Mouse (Mus musculus) erythroblast, embryonic 14.5 days (primary cell): Measurements from ENCODE around the gene Trim46. TPM values are rescaled to one million over a fixed set of nuclear protein-coding genes. Genes with fewer than 3 reads are reported as not detected.

Experiments used
- H3K27me3 ChIP-seq: 2 replicates; pipeline ENCODE4 v1.6.1; 2012; ENCODE audit warnings: inconsistent platforms; ENCODE audit not compliant: control insufficient read depth
- H3K36me3 ChIP-seq: 2 replicates; pipeline ENCODE4 v1.6.1; 2012; ENCODE audit warnings: mild to moderate bottlenecking, inconsistent platforms; ENCODE audit not compliant: control insufficient read depth
- H3K4me1 ChIP-seq: 2 replicates; pipeline ENCODE4 v1.6.1; 2012; ENCODE audit warnings: inconsistent platforms; ENCODE audit not compliant: control insufficient read depth
- H3K4me3 ChIP-seq: replicated peaks from 2 replicates; pipeline ENCODE3; 2012; ENCODE audit warnings: moderate library complexity, mild to moderate bottlenecking, inconsistent platforms
- H3K9me3 ChIP-seq: 2 replicates; pipeline ENCODE4 v1.6.1; 2012; ENCODE audit warnings: low read length, inconsistent platforms, mixed read lengths; ENCODE audit not compliant: control insufficient read depth
- GATA1 ChIP-seq: IDR thresholded peaks from 2 replicates; pipeline ENCODE4 v1.6.1; 2012; ENCODE audit warnings: low read length, inconsistent platforms, mixed read lengths
- TAL1 ChIP-seq: IDR thresholded peaks from 3 replicates; pipeline ENCODE4 v1.6.1; 2012; ENCODE audit warnings: low read length, inconsistent platforms, mixed read lengths
- polyA plus RNA-seq: library from polyadenylated mRNA; stranded (reverse); fragments of >175 nt; gene quantifications from 2 replicates; pipeline ENCODE4 v1.2.3, GENCODE M21; 2012

Trim46 gene
- polyA plus RNA-seq = 0.02 TPM in 1 of 2 replicates, not detected in the other

DNA sequence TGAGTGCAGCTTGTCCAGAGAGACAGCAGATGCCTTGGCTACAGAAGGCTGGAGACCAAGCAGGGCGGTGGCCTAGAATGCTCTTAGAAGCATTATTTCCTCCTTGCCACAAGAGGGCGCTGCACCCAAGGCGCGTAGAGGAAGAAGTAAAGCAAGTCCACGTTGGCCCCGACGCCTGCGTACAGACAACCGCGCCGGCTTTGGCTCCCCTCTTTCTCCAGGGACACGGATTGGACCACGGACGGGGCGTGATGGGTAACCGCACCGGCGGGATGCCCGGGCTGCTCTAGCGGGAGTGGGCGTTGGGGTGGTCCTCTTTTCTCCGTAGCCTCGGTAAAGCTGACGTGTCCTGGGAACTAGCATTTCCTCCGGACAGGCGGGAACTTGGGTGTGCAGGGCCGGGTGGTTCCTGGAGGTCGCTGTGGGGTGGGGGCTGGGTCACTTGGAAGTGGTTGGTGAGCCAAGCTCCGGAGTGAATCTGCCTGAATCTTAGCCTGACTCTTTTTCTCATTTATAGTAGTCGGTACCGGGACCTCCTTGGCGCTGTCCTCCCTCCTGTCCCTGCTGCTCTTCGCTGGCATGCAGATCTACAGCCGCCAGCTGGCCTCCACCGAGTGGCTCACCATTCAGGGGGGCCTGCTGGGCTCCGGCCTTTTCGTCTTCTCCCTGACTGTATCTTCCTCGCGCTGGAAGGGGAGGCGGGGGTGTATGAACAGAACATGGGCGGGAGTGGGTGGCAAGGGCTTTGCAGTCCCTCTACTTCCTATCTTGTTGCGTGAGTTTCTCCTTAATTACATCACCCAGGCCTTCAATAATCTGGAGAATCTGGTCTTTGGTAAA is at the start of gene Trim46:
TSS of gene Trim46 (minus strand) at position 49 of the 840 bp plus-strand sequence.
- TF ChIP-seq GATA1 = no peak
- TF ChIP-seq TAL1 = no peak
- Histone ChIP-seq H3K27me3 (peaks cover 42% of the 10 kb centered on the region), H3K36me3 (peaks cover 9% of the 10 kb centered on the region), H3K4me3 (peak within 1 kb of the TSS; percentile 82), H3K9me3 (no peaks in the 10 kb centered on the region), H3K4me1 (peaks cover 46% of the 10 kb centered on the region)

DNA sequence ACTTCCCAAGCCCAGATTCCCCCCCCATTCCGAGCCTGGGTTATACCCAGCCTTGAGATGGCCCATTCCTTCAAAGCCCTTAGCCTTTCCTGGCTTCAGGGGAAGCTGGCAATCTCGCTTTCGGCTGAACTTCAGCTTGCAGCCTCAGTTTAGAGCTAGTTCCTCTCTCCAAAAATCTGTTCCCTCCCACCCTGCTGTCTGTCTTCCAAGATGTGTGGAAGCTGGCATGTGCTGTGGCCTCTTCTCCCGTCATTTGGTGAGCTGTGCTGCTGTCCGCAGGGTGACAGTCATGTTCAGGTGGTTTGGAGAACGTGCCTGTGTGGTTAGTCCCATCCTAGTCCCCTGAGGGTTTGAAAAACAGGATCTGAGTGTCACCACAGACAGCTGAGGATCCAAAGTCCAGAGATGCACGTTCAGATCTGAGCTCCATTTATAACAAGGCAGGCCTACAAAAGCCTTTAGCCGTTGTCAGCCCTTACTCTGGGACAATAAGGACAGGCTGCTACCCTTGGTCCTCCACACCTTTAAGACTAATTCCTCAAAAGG is 49.6 kb upstream of the Trim46 start:
- H3K27me3 ChIP-seq = peaks cover 26% of the 10 kb centered on the region
- no peak for TF ChIP-seq GATA1
- TF ChIP-seq TAL1 = no peak
- no peaks in the 10 kb centered on the region for H3K36me3 ChIP-seq
- no peaks in the 10 kb centered on the region for H3K4me1 ChIP-seq
- H3K4me3 ChIP-seq = no peak overlapping the region
- H3K9me3 ChIP-seq = no peaks in the 10 kb centered on the region

DNA sequence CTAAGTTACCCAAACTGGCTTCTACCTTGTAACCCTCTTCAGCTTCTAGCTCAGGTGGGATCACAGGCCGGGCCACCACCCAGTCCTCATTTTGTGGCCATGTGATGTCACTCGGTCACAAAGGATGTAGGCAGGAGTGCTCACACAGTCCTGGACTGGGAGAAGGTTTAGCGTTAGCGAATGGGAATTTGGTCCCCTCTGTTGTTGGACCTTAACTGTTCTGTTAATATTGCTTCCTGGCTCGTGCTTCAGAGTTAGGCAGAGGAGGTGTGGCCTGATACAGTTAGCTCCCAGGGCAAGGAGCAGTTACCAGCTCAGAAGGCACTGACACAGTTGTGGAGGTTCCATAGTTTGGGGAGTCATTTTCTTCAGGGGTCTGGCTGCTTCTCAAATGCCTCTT is 48.1 kb upstream of the Trim46 start:
- H3K36me3 ChIP-seq = no peaks in the 10 kb centered on the region
- H3K4me3 ChIP-seq = no peak overlapping the region

DNA sequence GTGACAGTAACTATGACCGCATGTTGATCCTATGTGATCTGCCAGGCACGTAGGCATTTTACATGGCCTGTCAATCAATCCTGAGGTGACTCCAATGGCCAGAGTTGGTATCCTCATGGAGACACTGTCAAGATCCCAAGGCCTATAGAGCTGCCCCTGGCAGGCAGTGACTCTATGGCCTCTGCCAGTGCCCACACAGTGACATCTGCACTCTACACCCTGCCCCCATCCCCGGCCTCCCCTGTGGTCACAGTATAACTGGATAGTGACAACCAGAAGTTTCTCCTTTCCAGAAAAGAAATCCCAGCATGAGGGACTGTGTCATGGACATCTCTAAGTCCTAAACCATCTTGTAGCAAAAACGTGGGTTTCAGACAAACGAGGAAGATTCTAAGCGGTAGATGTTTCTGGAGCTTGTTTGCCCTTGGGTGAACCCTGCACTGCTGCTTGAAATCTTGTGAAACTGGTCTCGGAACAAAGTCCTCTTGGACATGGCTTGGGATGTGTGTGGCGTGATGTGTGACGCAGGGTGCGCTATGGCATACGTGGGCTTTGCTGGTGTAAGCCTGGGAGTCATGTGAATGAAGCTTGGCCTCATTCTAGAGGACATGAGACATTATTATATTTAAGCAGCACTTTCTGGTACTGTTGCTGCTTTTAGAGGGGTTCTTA is 47.3 kb upstream of the Trim46 start:
- TF ChIP-seq TAL1 (no peak), GATA1 (no peak)
- Histone ChIP-seq H3K4me3 (no peak overlapping the region), H3K36me3 (no peaks in the 10 kb centered on the region), H3K9me3 (no peaks in the 10 kb centered on the region), H3K4me1 (no peaks in the 10 kb centered on the region), H3K27me3 (peaks cover 7% of the 10 kb centered on the region)

More for the DNA sequence above, 48.1 kb upstream of the Trim46 start:
- H3K4me1 ChIP-seq = no peaks in the 10 kb centered on the region
- H3K9me3 ChIP-seq = no peaks in the 10 kb centered on the region
- no peak for TF ChIP-seq GATA1
- TF ChIP-seq TAL1 = no peak
- H3K27me3 ChIP-seq = peaks cover 14% of the 10 kb centered on the region

DNA sequence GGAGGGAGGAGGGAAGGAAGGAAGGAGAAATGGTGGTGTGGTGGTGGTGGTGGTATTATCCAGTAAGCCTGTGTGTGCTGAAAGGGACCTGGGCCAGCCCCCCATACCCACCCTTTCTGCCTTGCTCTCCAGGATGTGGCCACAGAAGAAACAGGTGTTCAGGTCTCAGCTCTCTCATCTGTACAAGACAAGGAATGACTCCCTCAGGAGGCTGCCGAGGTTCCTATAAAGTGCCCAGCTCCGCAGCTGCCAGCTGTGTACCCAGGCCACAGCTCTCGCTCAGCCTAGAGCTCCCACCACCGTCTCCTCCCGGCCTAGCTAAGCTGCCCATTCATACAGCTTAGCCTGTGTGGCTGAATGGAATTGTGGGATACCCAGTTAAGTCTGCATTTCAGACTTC is 46.2 kb upstream of the Trim46 start:
- H3K9me3 ChIP-seq = no peaks in the 10 kb centered on the region
- TF ChIP-seq GATA1 (no peak), TAL1 (no peak)
- peaks cover 10% of the 10 kb centered on the region for H3K27me3 ChIP-seq
- no peaks in the 10 kb centered on the region for H3K36me3 ChIP-seq
- no peaks in the 10 kb centered on the region for H3K4me1 ChIP-seq
- H3K4me3 ChIP-seq = no peak overlapping the region

DNA sequence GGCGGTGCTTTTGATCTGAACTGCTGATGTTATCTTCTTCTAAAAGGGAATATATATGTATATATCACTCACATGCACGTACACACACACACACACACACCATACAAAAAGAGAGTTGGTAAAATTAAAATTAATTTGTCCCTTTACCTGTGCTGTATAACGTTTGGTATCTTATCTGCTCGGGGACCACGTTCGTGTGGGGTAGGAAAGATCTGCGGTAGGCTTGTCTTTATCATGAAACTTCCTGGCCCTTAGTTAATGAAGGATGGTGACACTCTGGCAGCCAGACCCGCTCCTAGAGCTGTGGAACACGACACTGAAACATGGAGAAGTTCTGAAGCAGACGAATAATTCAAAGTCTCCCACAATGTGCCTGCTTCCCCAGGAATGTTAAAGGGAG is 45.8 kb upstream of the Trim46 start:
- H3K4me1 ChIP-seq = no peaks in the 10 kb centered on the region
- no peaks in the 10 kb centered on the region for H3K36me3 ChIP-seq
- H3K4me3 ChIP-seq = no peak overlapping the region
- TF ChIP-seq TAL1 (no peak), GATA1 (no peak)
- no peaks in the 10 kb centered on the region for H3K9me3 ChIP-seq
- H3K27me3 ChIP-seq = peaks cover 10% of the 10 kb centered on the region

DNA sequence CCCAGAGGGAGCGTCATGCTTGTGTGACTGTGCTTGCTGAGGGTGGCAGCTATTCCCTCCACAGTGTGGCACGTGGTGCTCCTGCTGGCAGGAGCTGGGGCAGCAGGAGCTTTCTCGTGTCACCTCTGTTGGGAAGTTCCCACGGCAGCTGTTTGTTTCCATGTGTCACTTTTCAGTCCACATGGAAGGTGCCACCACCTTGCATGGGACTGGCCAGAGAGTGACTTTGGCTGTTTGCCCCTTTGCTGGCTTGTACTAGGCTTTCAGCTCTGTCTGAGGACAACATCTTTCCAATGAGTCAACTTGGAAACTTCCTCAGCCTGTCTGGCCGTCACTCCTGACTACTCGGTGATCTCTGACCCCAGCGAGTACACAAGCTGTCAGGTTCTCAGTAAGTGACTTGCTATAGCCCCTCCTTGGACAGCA is 42.4 kb upstream of the Trim46 start:
- TF ChIP-seq GATA1 (no peak), TAL1 (no peak)
- Histone ChIP-seq H3K4me3 (no peak overlapping the region), H3K4me1 (no peaks in the 10 kb centered on the region), H3K9me3 (no peaks in the 10 kb centered on the region), H3K27me3 (peaks cover 20% of the 10 kb centered on the region), H3K36me3 (no peaks in the 10 kb centered on the region)

DNA sequence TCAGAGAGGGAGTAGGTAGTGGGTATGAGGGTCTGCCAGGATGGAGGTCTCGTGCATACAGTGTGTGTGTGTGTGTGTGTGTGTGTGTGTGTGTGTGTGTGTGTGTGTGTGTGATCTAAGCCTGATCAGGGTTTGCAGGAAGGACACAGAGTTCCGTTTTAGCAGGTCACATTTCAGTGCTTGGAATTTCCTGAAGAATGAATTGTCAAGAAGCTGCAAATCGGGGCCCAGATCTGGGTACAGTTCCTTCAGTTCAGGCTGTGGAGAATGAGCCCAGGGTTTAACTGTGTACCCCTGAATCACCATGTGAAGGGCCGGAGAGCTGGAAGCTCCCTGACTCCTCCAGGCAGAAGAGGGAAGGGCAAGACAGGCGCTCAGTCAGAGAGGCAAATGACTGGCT is 41.2 kb upstream of the Trim46 start:
- TF ChIP-seq GATA1 = no peak
- no peak for TF ChIP-seq TAL1
- H3K27me3 ChIP-seq = peaks cover 26% of the 10 kb centered on the region
- H3K4me3 ChIP-seq = no peak overlapping the region
- no peaks in the 10 kb centered on the region for H3K9me3 ChIP-seq
- no peaks in the 10 kb centered on the region for H3K4me1 ChIP-seq
- H3K36me3 ChIP-seq = no peaks in the 10 kb centered on the region

DNA sequence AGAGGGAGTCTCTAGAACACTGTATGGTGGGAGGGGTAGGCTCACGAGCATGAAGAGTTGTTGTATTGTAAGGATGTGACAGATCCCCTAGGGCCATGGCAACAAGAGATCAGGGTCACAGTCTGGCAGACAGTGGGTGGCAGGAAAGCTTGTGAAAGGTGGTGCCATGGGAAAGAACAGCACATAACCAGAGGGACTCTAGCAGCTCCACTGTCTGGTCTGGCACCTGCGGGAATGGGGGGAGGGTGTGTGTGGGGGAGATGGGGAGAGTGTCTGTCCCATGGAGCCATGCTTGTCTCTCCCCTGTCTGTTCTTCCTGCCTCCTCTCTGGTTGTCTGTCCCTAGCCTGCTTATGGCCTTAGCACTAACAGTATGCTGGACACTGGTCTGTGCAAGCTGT is 39.4 kb upstream of the Trim46 start:
- H3K27me3 ChIP-seq = peaks cover 44% of the 10 kb centered on the region
- H3K36me3 ChIP-seq = no peaks in the 10 kb centered on the region
- no peak overlapping the region for H3K4me3 ChIP-seq
- no peaks in the 10 kb centered on the region; the same call in none of the 2 replicates for H3K4me1 ChIP-seq
- H3K9me3 ChIP-seq = no peaks in the 10 kb centered on the region; the same call in 1 of the 2 replicates
- TF ChIP-seq TAL1 (no peak), GATA1 (no peak)
